Mouse (Mus musculus) left cerebral cortex, adult 11 months (tissue): ENCODE data around the gene Sdhc.

Source experiments
- DNase-seq: peaks from one replicate; pipeline ENCODE4 v3.0.0; 2022; ENCODE audit warnings: low spot score

The Sdhc gene

GRCm38 (mm10) chr1:171149974-171150760 lies at the start of gene Sdhc, which contains the start of gene Mpz:
TSS of gene Sdhc (minus strand) at chr1:171150603.
TSS of gene Mpz (plus strand) at chr1:171150711.
- peak; percentile 91 for DNase-seq

- no peak for DNase-seq
Measured at GRCm38 (mm10) chr1:171199532-171199931, 49.1 kb upstream of the Sdhc start.

- peak; percentile 66 for DNase-seq
Measured at GRCm38 (mm10) chr1:171195887-171196397, 45.5 kb upstream of the Sdhc start, which contains the start of gene Pcp4l1. TSS of gene Pcp4l1 (minus strand) at chr1:171196268.

- DNase-seq = no peak
Measured at GRCm38 (mm10) chr1:171195046-171195822, 44.8 kb upstream of the Sdhc start.

GRCm38 (mm10) chr1:171193911-171194830 lies 43.8 kb upstream of the Sdhc start:
- DNase-seq = no peak

GRCm38 (mm10) chr1:171193093-171193840 lies 42.9 kb upstream of the Sdhc start:
- no peak for DNase-seq

- no peak for DNase-seq
Measured at GRCm38 (mm10) chr1:171192283-171192682, 41.9 kb upstream of the Sdhc start.

GRCm38 (mm10) chr1:171190832-171191231 lies 40.4 kb upstream of the Sdhc start:
- no peak for DNase-seq

- DNase-seq = no peak
Measured at GRCm38 (mm10) chr1:171189476-171190114, 39.2 kb upstream of the Sdhc start.

- DNase-seq = no peak
Measured at GRCm38 (mm10) chr1:171189046-171189445, 38.6 kb upstream of the Sdhc start.

- no peak for DNase-seq
Measured at GRCm38 (mm10) chr1:171187851-171188700, 37.7 kb upstream of the Sdhc start.

- DNase-seq = no peak
Measured at GRCm38 (mm10) chr1:171185655-171186054, 35.3 kb upstream of the Sdhc start.

- no peak for DNase-seq
Measured at GRCm38 (mm10) chr1:171184314-171184713, 33.9 kb upstream of the Sdhc start.

- DNase-seq = no peak
Measured at GRCm38 (mm10) chr1:171183620-171184019, 33.2 kb upstream of the Sdhc start.

- DNase-seq = no peak
Measured at GRCm38 (mm10) chr1:171183025-171183424, 32.6 kb upstream of the Sdhc start.

- DNase-seq = no peak
Measured at GRCm38 (mm10) chr1:171179487-171180171, 29.2 kb upstream of the Sdhc start.

- no peak for DNase-seq
Measured at GRCm38 (mm10) chr1:171172779-171173178, 22.4 kb upstream of the Sdhc start.

- DNase-seq = no peak
Measured at GRCm38 (mm10) chr1:171171138-171171537, 20.7 kb upstream of the Sdhc start.

- DNase-seq = no peak
Measured at GRCm38 (mm10) chr1:171169913-171170312, 19.5 kb upstream of the Sdhc start.
